Mouse (Mus musculus) intestine, postnatal 0 days (tissue): ENCODE data around the gene Dnajc8. TPM values are rescaled to one million over a fixed set of nuclear protein-coding genes. Genes with fewer than 3 reads are reported as not detected.
"Not testable (repeated sequence)": the region's sequence is repeated elsewhere in the genome, so short reads cannot be mapped to it uniquely, and the experiment has no call there.

ENCODE experiments used
- ATAC-seq: fragments of 200-750 bp; cut with Nextera tagmentation; 2 replicates; pipeline ENCODE4 v1.8.0; 2017; ENCODE audit warnings: mild to moderate bottlenecking, moderate TSS enrichment, moderate library complexity
- H3K27ac ChIP-seq: fragments of 300-500 bp; sonication (generic); 2 replicates; pipeline ENCODE4 v1.5.1; 2014; ENCODE audit warnings: mild to moderate bottlenecking, low read depth, low read length, moderate library complexity
- H3K27me3 ChIP-seq: fragments of 300-500 bp; sonication (generic); replicated peaks from 2 replicates; pipeline ENCODE4 v1.6.1; 2014; ENCODE audit warnings: low read length, mixed read lengths; ENCODE audit not compliant: control insufficient read depth, insufficient read depth
- H3K36me3 ChIP-seq: fragments of 300-500 bp; sonication (generic); 2 replicates; pipeline ENCODE4 v1.6.1; 2014; ENCODE audit warnings: mild to moderate bottlenecking, moderate library complexity; ENCODE audit not compliant: control insufficient read depth, insufficient read depth
- H3K4me1 ChIP-seq: fragments of 300-500 bp; sonication (generic); replicated peaks from 2 replicates; pipeline ENCODE4 v1.6.1; 2014; ENCODE audit warnings: antibody characterized with exemption, low read length, mixed read lengths; ENCODE audit not compliant: control insufficient read depth, insufficient read depth
- H3K4me2 ChIP-seq: fragments of 300-500 bp; sonication (generic); replicated peaks from 2 replicates; pipeline ENCODE4 v1.6.1; 2014; ENCODE audit warnings: low read depth, mild to moderate bottlenecking, moderate library complexity
- H3K4me3 ChIP-seq: fragments of 300-500 bp; sonication (generic); 2 replicates; pipeline ENCODE4 v1.5.1; 2014; ENCODE audit warnings: low read depth, low read length
- H3K9ac ChIP-seq: fragments of 300-500 bp; sonication (generic); 2 replicates; pipeline ENCODE4 v1.6.1; 2014; ENCODE audit warnings: mild to moderate bottlenecking, low read depth, low read length
- H3K9me3 ChIP-seq: fragments of 300-500 bp; sonication (generic); 2 replicates; pipeline ENCODE4 v1.6.1; 2016; ENCODE audit warnings: mixed run types; ENCODE audit not compliant: control insufficient read depth
- CTCF ChIP-seq: sonication (generic); IDR thresholded peaks from 2 replicates; pipeline ENCODE4 v1.5.1; 2016; ENCODE audit warnings: low read depth, mild to moderate bottlenecking, control low read depth, antibody characterized with exemption, moderate library complexity
- WGBS: fragments of 180-500 bp; shearing (Covaris S2); extraction: QIAGEN DNeasy Blood & Tissue Kit; methylation state at CpG from one replicate; pipeline ENCODE4 v1.1.7; 2014; 5-methylcytosine and 5-hydroxymethylcytosine counted together
- polyA plus RNA-seq: library from polyadenylated mRNA; unstranded; fragments of >200 nt; fragmentation: Nextera tagmentation; extraction: Ambion mirVana; gene quantifications from 2 replicates; pipeline ENCODE4 v1.2.1, GENCODE M21; 2015

The Dnajc8 gene
- polyA plus RNA-seq, 1 experiment from 2014 or later: 119 TPM

DNA sequence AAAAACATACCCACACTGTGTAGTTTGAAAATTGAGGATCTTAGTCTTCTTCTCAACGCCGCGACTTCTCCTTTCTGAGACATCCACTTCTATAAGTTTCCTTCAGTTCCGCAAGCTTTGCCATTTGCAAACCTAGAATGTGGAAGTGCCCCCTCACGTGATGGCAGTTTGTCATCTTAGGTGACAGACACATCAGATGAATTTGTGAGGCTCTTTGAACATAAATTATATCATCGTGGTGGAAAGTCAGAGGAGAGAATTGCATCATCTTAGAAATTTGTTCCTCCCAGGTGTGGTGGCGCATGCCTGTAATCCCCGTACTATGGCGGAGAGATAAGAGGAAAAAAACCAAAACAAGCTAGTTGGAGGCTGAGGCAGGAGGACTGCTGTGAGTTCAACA is 57.6 kb downstream of the Dnajc8 start:
- no peak for ATAC-seq
- Histone ChIP-seq H3K4me2 (no peak overlapping the region), H3K27me3 (no peaks in the 10 kb centered on the region), H3K27ac (no peak overlapping the region), H3K36me3 (no peaks in the 10 kb centered on the region), H3K9ac (no peak overlapping the region), H3K9me3 (no peaks in the 10 kb centered on the region), H3K4me1 (no peaks in the 10 kb centered on the region), H3K4me3 (no peak overlapping the region)
- WGBS: 86% methylated on average over 9 of the region's 9 CpGs
- TF ChIP-seq CTCF: no peak

- Histone ChIP-seq H3K36me3 (no peaks in the 10 kb centered on the region), H3K4me1 (no peaks in the 10 kb centered on the region), H3K4me2 (no peak overlapping the region), H3K9ac (no peak overlapping the region), H3K4me3 (no peak overlapping the region), H3K9me3 (no peaks in the 10 kb centered on the region), H3K27ac (no peak overlapping the region), H3K27me3 (no peaks in the 10 kb centered on the region)
- no peak for ATAC-seq
- no peak for TF ChIP-seq CTCF
- WGBS: 26% methylated on average over 4 of the region's 4 CpGs
Measured at GRCm38 (mm10) chr4:132594191-132594590, 58.8 kb downstream of the Dnajc8 start.

DNA sequence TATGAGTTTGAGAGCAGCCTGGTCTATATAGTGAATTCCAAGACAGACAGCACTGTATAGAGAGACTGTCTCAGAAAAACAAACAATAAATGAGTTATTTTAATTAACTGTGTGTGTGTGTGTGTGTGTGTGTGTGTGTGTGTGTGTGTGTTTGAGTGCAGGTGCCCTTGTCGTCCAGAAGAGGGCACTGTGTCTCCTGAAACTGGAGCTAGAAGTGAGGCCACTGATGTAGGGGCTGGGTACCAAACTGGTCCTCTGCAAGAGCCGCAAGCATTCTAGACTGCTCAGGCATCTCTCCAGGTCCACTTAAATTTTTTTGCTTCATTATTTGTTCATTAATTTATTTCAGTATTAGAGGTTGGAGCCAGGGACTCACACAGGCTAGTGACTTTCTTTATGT is 63.5 kb downstream of the Dnajc8 start:
- Histone ChIP-seq H3K9ac (no peak overlapping the region), H3K9me3 (no peaks in the 10 kb centered on the region), H3K27me3 (no peaks in the 10 kb centered on the region), H3K4me1 (no peaks in the 10 kb centered on the region), H3K27ac (no peak overlapping the region), H3K36me3 (no peaks in the 10 kb centered on the region), H3K4me3 (no peak overlapping the region), H3K4me2 (no peak overlapping the region)
- no peak for TF ChIP-seq CTCF
- no peak for ATAC-seq
- 86% methylated on average over 2 of the region's 2 CpGs for WGBS

DNA sequence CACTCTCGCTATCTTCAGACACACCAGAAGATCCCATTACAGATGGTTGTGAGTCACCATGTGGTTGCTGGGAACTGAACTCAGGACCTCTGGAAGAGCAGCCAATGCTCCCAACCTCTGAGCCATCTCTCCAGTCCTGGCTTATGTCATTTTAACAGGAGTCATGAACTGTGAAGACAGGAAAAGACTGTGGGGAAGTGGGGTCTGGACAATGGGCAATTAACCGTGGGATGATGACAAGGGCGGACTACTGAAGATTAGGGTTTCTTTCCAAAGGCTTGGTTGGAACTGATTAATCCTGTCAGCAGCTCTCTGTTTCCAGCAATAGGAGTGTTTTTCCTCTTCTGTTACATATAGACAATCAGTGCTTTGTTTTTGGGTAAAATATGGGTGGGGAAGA is 64.4 kb downstream of the Dnajc8 start:
- no peaks in the 10 kb centered on the region for H3K4me1 ChIP-seq
- no peaks in the 10 kb centered on the region for H3K9me3 ChIP-seq
- no peak overlapping the region for H3K4me2 ChIP-seq
- no peak for TF ChIP-seq CTCF
- H3K9ac ChIP-seq: no peak overlapping the region
- no peak for ATAC-seq
- H3K4me3 ChIP-seq: no peak overlapping the region
- WGBS: 73% methylated on average over 3 of the region's 3 CpGs
- H3K27ac ChIP-seq: no peak overlapping the region
- H3K27me3 ChIP-seq: no peaks in the 10 kb centered on the region
- no peaks in the 10 kb centered on the region for H3K36me3 ChIP-seq

GRCm38 (mm10) chr4:132600465-132600864 is 65.1 kb downstream of the Dnajc8 start:
- no peak for ATAC-seq
- 86% methylated on average over 6 of the region's 6 CpGs for WGBS
- H3K9ac ChIP-seq: no peak overlapping the region
- no peaks in the 10 kb centered on the region for H3K27me3 ChIP-seq
- no peaks in the 10 kb centered on the region for H3K36me3 ChIP-seq
- H3K4me3 ChIP-seq: no peak overlapping the region
- no peak for TF ChIP-seq CTCF
- no peak overlapping the region for H3K4me2 ChIP-seq
- H3K4me1 ChIP-seq: no peaks in the 10 kb centered on the region
- no peaks in the 10 kb centered on the region for H3K9me3 ChIP-seq
- no peak overlapping the region for H3K27ac ChIP-seq

DNA sequence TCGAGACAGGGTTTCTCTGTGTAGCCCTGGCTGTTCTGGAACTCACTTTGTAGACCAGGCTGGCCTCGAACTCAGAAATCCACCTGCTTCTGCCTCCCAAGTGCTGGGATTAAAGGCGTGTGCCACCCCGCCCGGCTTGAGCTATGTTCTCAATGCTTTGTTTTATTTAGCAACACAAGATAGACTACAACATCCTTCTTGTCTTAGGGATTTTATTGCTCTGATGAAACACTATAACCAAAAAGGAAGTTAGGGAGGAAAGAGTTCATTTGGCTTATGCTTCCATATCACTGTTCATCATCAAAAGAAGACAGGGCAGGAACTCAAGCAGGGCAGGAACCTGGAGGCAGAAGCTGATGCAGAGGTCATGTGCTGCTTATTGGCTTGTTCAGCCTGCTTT is 65.9 kb downstream of the Dnajc8 start:
- not testable (repeated sequence) for H3K27me3 ChIP-seq

More for the DNA sequence above, 65.9 kb downstream of the Dnajc8 start:
- ATAC-seq, H3K9me3 ChIP-seq, H3K4me3 ChIP-seq, H3K9ac ChIP-seq, H3K4me1 ChIP-seq, H3K4me2 ChIP-seq, H3K36me3 ChIP-seq, H3K27ac ChIP-seq: not testable (repeated sequence)
- WGBS: 89% methylated on average over 4 of the region's 5 CpGs

Other genes starting within 250 kb of the Dnajc8 start
- gene Rab42, start 232.2 kb upstream of the Dnajc8 start, polyA plus RNA-seq: 48.2 and 48.3 TPM in 2 replicates
- gene Trnau1ap, start 206.0 kb upstream of the Dnajc8 start, polyA plus RNA-seq: 80.1 and 84.1 TPM in 2 replicates
- 47.4 and 48.7 TPM in 2 replicates for gene Rcc1, start 181.9 kb upstream of the Dnajc8 start, polyA plus RNA-seq
- 16.7 and 17.5 TPM in 2 replicates for gene Phactr4, start 113.1 kb upstream of the Dnajc8 start, polyA plus RNA-seq
- 8.8 and 9.5 TPM in 2 replicates for gene Med18, start 71.6 kb upstream of the Dnajc8 start, polyA plus RNA-seq
- 17.2 and 18.0 TPM in 2 replicates for gene Sesn2, start 25.0 kb upstream of the Dnajc8 start, polyA plus RNA-seq
- 1,746 and 1,835 TPM in 2 replicates for gene Atpif1, start 1.9 kb upstream of the Dnajc8 start, polyA plus RNA-seq
- gene Ptafr, start 28.5 kb downstream of the Dnajc8 start, polyA plus RNA-seq: 4.7 and 5.2 TPM in 2 replicates
- gene Eya3, start 103.4 kb downstream of the Dnajc8 start, polyA plus RNA-seq: 10.1 and 10.8 TPM in 2 replicates
- gene Xkr8, start 197.0 kb downstream of the Dnajc8 start, polyA plus RNA-seq: 1.8 and 3.3 TPM in 2 replicates
- 2.9 TPM in 2 replicates for gene Smpdl3b, start 221.7 kb downstream of the Dnajc8 start, polyA plus RNA-seq
- gene Rpa2, start 232.8 kb downstream of the Dnajc8 start, polyA plus RNA-seq: 26.6 and 27.9 TPM in 2 replicates